Mouse (Mus musculus) left cerebral cortex, adult 2 months (tissue): ENCODE measurements around the gene Pllp. TPM values are rescaled to one million over a fixed set of nuclear protein-coding genes. Genes with fewer than 3 reads are reported as not detected.
A peak's percentile ranks its signal among the peaks of the same experiment; 100 is the strongest.

Experiments
- DNase-seq, 2 experiments: peaks; one replicate each; pipeline ENCODE4 v3.0.0; 2021 to 2022; ENCODE audit warnings: low spot score in 2 of 2, mixed read lengths in 1 of 2; ENCODE audit errors: extremely low spot score in 1 of 2
- H3K27ac ChIP-seq: fragments of 200-600 bp; 2 replicates; pipeline ENCODE4 v1.8.1; 2022
- H3K4me3 ChIP-seq: fragments of 200-600 bp; 2 replicates; pipeline ENCODE4 v1.8.1; 2022
- CTCF ChIP-seq: fragments of 200-600 bp; IDR thresholded peaks from 2 replicates; pipeline ENCODE4 v1.8.1; 2022; ENCODE audit warnings: antibody characterized with exemption, mild to moderate bottlenecking, moderate library complexity
- intact Hi-C: fragments of 180-260 bp; cut with DNase I; formaldehyde crosslinking; loops from one replicate; pipeline ENCODE4 v1.15.1; 2025
- total RNA-seq, 2 experiments: library from RNA; stranded (reverse); gene quantifications; 2 replicates each; pipeline ENCODE4 v1.2.3; 2021

Pllp gene
- total RNA-seq, 2 experiments from 2014 or later, result 27.3 to 30.0 TPM

GRCm38 (mm10) chr8:94725998-94726397 is 29.9 kb upstream of the Pllp start:
- TF ChIP-seq CTCF, result no peak
- no peak overlapping the region for H3K27ac ChIP-seq
- H3K4me3 ChIP-seq, result no peak overlapping the region
- no peak for DNase-seq
- intact Hi-C loops, result no loop called here

GRCm38 (mm10) chr8:94716841-94717240 is 20.8 kb upstream of the Pllp start:
- Histone ChIP-seq H3K4me3 (no peak overlapping the region), H3K27ac (no peak overlapping the region)
- no peak for DNase-seq
- TF ChIP-seq CTCF, result no peak
- intact Hi-C loops, result loop anchor here (5.0 kb wide), 1 partner anchor 40 kb away; no protein-coding TSS in a partner anchor

- Histone ChIP-seq H3K4me3 (no peak overlapping the region), H3K27ac (no peak overlapping the region)
- no peak for DNase-seq
- no peak for TF ChIP-seq CTCF
- intact Hi-C loops, result loop anchor here (5.0 kb wide), 1 partner anchor 41 kb away; no protein-coding TSS in a partner anchor
Observed at GRCm38 (mm10) chr8:94715871-94716270, 19.8 kb upstream of the Pllp start.

- DNase-seq, result no peak
- Histone ChIP-seq H3K27ac (no peak overlapping the region), H3K4me3 (no peak overlapping the region)
- intact Hi-C loops, result no loop called here
- TF ChIP-seq CTCF, result no peak
Observed at GRCm38 (mm10) chr8:94714556-94714955, 18.5 kb upstream of the Pllp start.

GRCm38 (mm10) chr8:94711160-94711718 is 15.2 kb upstream of the Pllp start:
- DNase-seq, result no peak
- TF ChIP-seq CTCF, result no peak
- Histone ChIP-seq H3K27ac (no peak overlapping the region), H3K4me3 (no peak overlapping the region)
- intact Hi-C loops, result no loop called here

DNA sequence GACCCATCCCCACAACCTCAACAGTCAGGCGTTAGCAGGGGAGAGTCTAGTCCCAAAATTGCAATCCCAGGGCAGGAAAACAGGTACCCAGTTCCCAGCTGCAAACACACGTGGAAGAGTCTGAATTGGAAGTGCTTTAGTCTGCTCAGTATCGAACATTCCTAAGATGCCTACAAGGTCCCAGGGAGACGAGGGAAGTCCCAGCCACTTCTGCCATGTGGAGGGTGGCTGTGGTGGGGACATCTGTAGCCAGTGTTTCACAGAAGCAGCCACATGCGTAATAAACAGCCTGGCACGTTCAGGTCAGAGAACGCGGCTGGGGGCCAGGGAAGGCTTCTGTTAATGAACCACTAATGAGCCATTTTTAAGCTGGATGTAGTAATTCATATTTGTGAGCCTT is 14.3 kb upstream of the Pllp start:
- no peak for TF ChIP-seq CTCF
- DNase-seq, result no peak
- no peak overlapping the region for H3K27ac ChIP-seq
- no peak overlapping the region for H3K4me3 ChIP-seq
- intact Hi-C loops, result no loop called here

GRCm38 (mm10) chr8:94706732-94707395 is 10.8 kb upstream of the Pllp start:
- intact Hi-C loops, result loop anchor here (10.0 kb wide), 1 partner anchor 198 kb away; no protein-coding TSS in a partner anchor
- no peak overlapping the region for H3K4me3 ChIP-seq
- no peak for DNase-seq
- H3K27ac ChIP-seq, result peak overlapping the region; percentile 66
- TF ChIP-seq CTCF, result no peak

DNA sequence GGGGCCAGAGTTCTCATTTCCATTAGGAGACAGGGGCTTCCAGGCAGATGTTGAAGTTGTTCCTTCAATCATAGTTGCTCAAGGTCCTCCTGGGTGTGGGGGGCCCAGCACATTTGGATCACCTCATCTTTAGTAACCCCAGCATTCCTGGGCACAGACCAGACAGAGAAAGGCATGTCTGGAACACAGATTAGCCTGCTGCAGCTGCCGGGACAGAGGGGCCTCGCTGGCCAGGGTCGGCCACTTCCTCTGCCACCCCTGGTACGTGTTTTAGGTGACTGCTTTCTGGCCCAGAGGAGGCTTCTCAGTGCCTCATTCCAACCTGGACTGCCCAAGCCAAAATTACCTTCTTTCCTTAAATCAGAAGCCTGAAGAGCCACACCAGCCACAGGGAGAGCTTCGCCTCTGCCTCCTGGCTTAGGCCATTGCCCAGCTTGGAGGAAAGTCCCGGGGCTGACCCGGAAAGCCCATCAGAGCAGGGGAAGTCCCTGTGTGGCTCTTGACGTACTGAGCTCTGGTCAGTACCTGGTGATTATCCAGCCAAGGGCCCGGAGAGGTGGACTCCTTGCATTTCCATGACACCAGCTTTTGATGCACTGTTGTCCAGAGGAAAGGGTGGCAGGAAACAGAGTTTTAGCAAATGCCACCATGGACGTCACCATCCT is 9.6 kb upstream of the Pllp start:
- Histone ChIP-seq H3K4me3 (no peak overlapping the region), H3K27ac (no peak overlapping the region)
- no peak for TF ChIP-seq CTCF
- DNase-seq, result no peak
- intact Hi-C loops, result loop anchor here (10.0 kb wide), 1 partner anchor 199 kb away; no protein-coding TSS in a partner anchor

DNA sequence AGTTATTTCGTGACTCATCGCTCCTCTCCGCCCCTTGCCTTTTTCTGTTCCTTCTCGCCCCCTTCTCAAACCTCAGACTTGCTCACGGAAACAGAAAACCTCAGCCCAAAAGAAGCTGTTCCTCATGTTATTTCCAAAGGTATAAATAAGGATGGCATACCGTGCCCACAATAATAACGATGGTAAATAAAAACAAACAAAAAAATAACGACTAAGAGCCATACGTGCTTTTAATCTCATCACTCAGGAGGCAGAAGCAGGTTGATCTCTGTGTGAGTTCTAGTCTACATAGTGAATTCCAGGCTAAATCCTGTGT is 8.5 kb upstream of the Pllp start:
- no peak for DNase-seq
- peak overlapping the region; percentile 88 for H3K27ac ChIP-seq

GRCm38 (mm10) chr8:94703972-94704668 is 8.0 kb upstream of the Pllp start:
- intact Hi-C loops, result loop anchor here (1.0 to 10.0 kb wide), 8 partner anchors 38 to 317 kb away; partner anchors contain the start of genes Arl2bp, Cpne2, Cx3cl1 and Herpud1

More for the DNA sequence above, 8.5 kb upstream of the Pllp start:
- peak overlapping the region; percentile 45 for H3K4me3 ChIP-seq
- no peak for TF ChIP-seq CTCF
- intact Hi-C loops, result loop anchor here (1.0 to 10.0 kb wide), 4 partner anchors 68 to 317 kb away; partner anchors contain the start of genes Cx3cl1 and Herpud1

More at GRCm38 (mm10) chr8:94703972-94704668, 8.0 kb upstream of the Pllp start:
- Histone ChIP-seq H3K4me3 (peak overlapping the region; percentile 66), H3K27ac (peak overlapping the region; percentile 88)
- peak; percentile 98 to 100 for DNase-seq
- peak; percentile 93 for TF ChIP-seq CTCF
